Mouse (Mus musculus) hindbrain, embryonic 12.5 days (tissue): ENCODE results near the gene Gucy1b1. TPM values are rescaled to one million over a fixed set of nuclear protein-coding genes. Genes with fewer than 3 reads are reported as not detected.

Experiments
- ATAC-seq: fragments of 200-750 bp; cut with Nextera tagmentation; 2 replicates; pipeline ENCODE4 v1.8.0; 2017; ENCODE audit warnings: moderate TSS enrichment; ENCODE audit not compliant: low FRiP score
- H3K27ac ChIP-seq: fragments of 300-500 bp; sonication (generic); 2 replicates; pipeline ENCODE4 v1.5.1; 2016; ENCODE audit warnings: mild to moderate bottlenecking
- H3K27me3 ChIP-seq: fragments of 300-500 bp; sonication (generic); 2 replicates; pipeline ENCODE4 v1.6.1; 2016; ENCODE audit warnings: mild to moderate bottlenecking
- H3K36me3 ChIP-seq: fragments of 300-500 bp; sonication (generic); 2 replicates; pipeline ENCODE4 v1.6.1; 2016; ENCODE audit warnings: mild to moderate bottlenecking
- H3K4me1 ChIP-seq: fragments of 300-500 bp; sonication (generic); 2 replicates; pipeline ENCODE4 v1.6.1; 2016
- H3K4me2 ChIP-seq: fragments of 300-500 bp; sonication (generic); replicated peaks from 2 replicates; pipeline ENCODE4 v1.6.1; 2016; ENCODE audit warnings: mild to moderate bottlenecking
- H3K4me3 ChIP-seq: fragments of 300-500 bp; sonication (generic); 2 replicates; pipeline ENCODE4 v1.5.1; 2016; ENCODE audit warnings: mild to moderate bottlenecking
- H3K9ac ChIP-seq: fragments of 300-500 bp; sonication (generic); 2 replicates; pipeline ENCODE4 v1.6.1; 2016; ENCODE audit warnings: mild to moderate bottlenecking, moderate library complexity
- H3K9me3 ChIP-seq: fragments of 300-500 bp; sonication (generic); replicated peaks from 2 replicates; pipeline ENCODE4 v1.6.1; 2016; ENCODE audit warnings: mild to moderate bottlenecking
- WGBS: fragments of 180-500 bp; shearing (Covaris S2); methylation state at CpG from one replicate; pipeline ENCODE4 v1.1.7; 2016; 5-methylcytosine and 5-hydroxymethylcytosine counted together
- polyA plus RNA-seq: library from polyadenylated mRNA; unstranded; fragments of >200 nt; fragmentation: Nextera tagmentation; extraction: Ambion mirVana; gene quantifications from 2 replicates; pipeline ENCODE4 v1.2.1, GENCODE M21; 2016

Gucy1b1 gene
- polyA plus RNA-seq, 1 experiment from 2014 or later, result 16.6 TPM

DNA sequence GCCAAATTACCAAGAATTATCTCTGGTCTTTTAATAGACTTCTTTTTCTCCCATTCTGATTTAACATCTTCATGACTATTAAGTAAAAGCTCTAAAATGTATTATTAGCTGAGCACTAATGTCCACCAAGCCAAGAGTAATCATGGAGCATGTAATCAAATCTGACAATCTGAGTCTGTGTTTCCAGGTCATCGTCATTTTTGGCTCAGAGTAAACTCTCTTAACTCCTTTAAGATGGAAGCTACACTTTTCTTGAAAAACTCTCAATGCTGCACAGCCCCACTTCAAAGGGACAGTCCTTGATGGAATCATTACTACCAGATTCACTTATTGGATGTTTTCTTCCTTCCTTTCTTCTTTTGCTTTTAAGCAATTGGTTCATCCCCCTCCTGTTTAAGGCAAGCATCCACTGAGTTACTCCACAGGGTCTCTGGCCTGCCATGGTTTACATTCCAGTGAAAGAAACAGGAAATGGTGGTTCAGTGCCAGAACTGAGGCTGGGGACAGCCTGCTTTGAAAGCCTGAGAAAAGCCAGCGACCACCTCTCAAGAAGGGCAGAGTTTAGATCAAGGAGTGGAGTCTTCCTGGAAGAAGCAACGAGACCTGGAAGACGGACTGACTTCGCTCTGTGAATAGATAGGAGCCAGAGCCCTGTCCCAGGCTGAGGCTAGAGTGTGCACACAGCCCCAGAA lies 20.1 kb downstream of the Gucy1b1 start:
- no peak for ATAC-seq
- H3K4me3 ChIP-seq, result no peak overlapping the region
- H3K27me3 ChIP-seq, result no peaks in the 10 kb centered on the region
- H3K4me1 ChIP-seq, result 0 out of 2 replicates have a peak, but pooled peaks cover 1% of the 10 kb centered on the region
- H3K9ac ChIP-seq, result no peak overlapping the region
- no peak overlapping the region for H3K4me2 ChIP-seq
- no peaks in the 10 kb centered on the region for H3K9me3 ChIP-seq
- no peaks in the 10 kb centered on the region for H3K36me3 ChIP-seq
- 71% methylated on average over 5 of the region's 5 CpGs for WGBS
- H3K27ac ChIP-seq, result no peak overlapping the region

DNA sequence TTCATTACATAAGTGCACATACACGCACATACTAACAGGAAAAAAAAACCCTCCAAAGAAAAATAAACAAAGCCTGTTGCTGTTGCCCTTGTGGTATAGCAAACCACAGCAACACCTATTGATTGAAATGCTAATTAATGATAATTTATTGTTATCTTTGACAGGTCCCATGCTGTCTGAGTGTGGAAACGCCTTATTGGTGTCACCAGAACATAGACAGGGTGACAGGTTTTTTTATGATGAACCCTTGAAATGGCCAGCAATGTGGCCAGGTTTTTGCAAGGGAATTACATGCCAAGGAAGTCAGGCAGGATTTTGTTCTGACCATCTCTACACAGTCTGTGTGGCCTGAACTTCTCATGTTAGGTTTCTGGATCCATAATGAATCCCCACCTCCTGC lies 22.5 kb downstream of the Gucy1b1 start:
- Histone ChIP-seq H3K4me1 (peaks cover 9% of the 10 kb centered on the region; the same call in 1 of the 2 replicates), H3K9ac (no peak overlapping the region), H3K36me3 (no peaks in the 10 kb centered on the region), H3K4me3 (no peak overlapping the region), H3K27me3 (no peaks in the 10 kb centered on the region), H3K9me3 (no peaks in the 10 kb centered on the region), H3K4me2 (no peak overlapping the region), H3K27ac (no peak overlapping the region)
- ATAC-seq, result no peak
- 46% methylated on average over 2 of the region's 2 CpGs for WGBS

DNA sequence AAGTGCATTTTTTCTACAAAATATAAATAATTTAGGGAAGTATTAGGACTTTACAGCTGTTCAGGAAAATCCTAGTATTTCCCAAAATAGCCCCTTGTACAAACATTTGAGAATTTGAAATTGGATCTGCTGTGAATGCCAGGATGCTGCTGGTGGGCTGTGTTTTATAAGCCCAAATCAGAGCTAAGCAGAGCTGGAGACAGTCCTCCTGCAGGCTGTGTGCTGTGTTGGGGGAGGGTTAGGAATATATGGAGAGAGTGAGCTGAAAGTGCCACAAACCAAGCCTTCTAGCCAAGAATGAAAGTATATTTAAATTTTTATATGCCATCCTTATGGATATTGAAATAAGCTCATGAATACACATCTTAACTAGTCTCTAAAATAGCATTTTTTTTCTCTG lies 23.0 kb downstream of the Gucy1b1 start:
- H3K36me3 ChIP-seq, result no peaks in the 10 kb centered on the region
- no peak for ATAC-seq
- no peak overlapping the region for H3K27ac ChIP-seq
- H3K27me3 ChIP-seq, result no peaks in the 10 kb centered on the region
- H3K4me2 ChIP-seq, result no peak overlapping the region
- peaks cover 9% of the 10 kb centered on the region; the same call in 1 of the 2 replicates for H3K4me1 ChIP-seq
- no peak overlapping the region for H3K4me3 ChIP-seq
- H3K9me3 ChIP-seq, result no peaks in the 10 kb centered on the region
- no peak overlapping the region for H3K9ac ChIP-seq

DNA sequence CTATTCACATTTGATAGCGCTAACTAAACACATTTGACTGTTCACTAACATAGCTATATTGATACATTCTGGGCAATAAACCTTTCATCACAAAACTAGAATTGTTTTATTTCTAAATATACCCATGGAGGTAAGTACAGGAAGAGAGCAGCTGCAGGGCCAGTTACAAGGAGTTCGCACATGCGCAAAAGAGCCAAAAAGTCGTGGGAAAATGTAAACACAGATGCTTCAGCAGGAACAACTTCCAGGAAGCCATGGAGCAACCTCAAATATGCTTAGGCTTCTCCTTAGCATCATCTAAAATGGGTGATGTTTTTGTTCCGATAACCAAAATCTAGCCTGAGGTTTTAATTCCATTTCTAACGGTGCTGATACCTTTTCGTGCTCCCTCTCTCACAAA lies 25.8 kb downstream of the Gucy1b1 start:
- peaks cover 9% of the 10 kb centered on the region; the same call in 1 of the 2 replicates for H3K4me1 ChIP-seq
- WGBS, result 55% methylated on average over 7 of the region's 7 CpGs
- no peak overlapping the region for H3K4me2 ChIP-seq
- ATAC-seq, result no peak
- no peaks in the 10 kb centered on the region for H3K9me3 ChIP-seq
- H3K36me3 ChIP-seq, result no peaks in the 10 kb centered on the region
- 0 out of 2 replicates have a peak overlapping the region, but pooled peaks have one; percentile 1 for H3K27ac ChIP-seq
- no peaks in the 10 kb centered on the region for H3K27me3 ChIP-seq
- H3K9ac ChIP-seq, result no peak overlapping the region
- H3K4me3 ChIP-seq, result no peak overlapping the region

DNA sequence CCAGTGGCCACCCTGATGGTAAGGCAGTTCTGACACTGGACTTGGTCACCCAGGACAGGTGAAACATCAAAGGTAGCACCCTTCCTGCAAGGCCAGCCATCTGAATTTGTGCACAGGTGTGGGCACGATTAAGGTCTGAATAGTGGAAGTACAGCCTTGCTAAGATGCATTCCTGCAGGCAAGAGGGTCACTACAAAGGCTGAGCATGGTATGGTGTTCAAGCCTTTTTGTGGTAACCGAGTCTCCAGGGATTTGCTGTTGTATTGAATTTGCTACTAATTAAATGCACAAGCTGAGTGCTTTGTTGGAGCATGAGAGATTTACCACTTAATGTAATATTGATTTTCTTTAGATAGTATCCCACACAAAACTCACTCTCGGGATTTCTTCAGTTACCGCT lies 26.4 kb downstream of the Gucy1b1 start:
- H3K4me2 ChIP-seq, result no peak overlapping the region
- ATAC-seq, result 0 out of 2 replicates have a peak, but pooled peaks have one; percentile 43
- no peak overlapping the region for H3K4me3 ChIP-seq
- no peak overlapping the region for H3K9ac ChIP-seq
- H3K4me1 ChIP-seq, result peaks cover 9% of the 10 kb centered on the region; the same call in 1 of the 2 replicates
- no peaks in the 10 kb centered on the region for H3K36me3 ChIP-seq
- H3K9me3 ChIP-seq, result no peaks in the 10 kb centered on the region
- no peaks in the 10 kb centered on the region for H3K27me3 ChIP-seq
- no peak overlapping the region for H3K27ac ChIP-seq
- 65% methylated on average over 4 of the region's 4 CpGs for WGBS

DNA sequence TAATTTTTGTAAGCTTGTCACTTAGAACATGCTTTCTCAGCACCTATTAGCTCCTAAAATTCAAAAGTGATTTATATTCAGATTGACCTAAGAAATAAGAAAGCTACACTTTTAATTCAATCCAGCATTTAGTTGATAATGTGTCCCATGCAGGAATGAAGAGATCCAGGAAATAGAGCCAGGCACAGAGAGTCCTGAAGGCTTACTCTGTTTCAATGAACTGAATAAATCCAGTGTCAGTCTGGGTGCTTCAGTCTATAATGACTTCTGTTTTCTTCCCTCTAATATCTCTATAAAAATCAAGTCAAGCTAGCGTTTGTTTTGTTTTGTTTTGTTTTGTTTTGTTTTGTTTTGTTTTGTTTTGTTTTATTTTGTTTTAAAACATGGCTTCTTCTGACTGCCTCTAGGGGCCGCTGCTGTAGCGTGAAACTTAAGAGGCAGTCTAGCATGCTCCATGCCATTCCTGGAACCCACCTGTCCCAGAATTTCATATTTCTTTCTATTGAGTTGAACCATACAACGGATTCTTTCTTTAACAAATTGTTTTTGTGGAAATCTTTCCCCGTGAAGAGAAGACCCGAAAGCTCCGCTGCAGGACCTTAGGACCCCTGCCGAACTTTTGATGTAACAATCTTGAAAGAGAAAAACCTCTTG lies 27.3 kb downstream of the Gucy1b1 start:
- Histone ChIP-seq H3K4me2 (no peak overlapping the region), H3K9me3 (no peaks in the 10 kb centered on the region), H3K27ac (no peak overlapping the region), H3K9ac (no peak overlapping the region), H3K27me3 (no peaks in the 10 kb centered on the region), H3K4me3 (no peak overlapping the region), H3K4me1 (peaks cover 9% of the 10 kb centered on the region; the same call in 1 of the 2 replicates), H3K36me3 (no peaks in the 10 kb centered on the region)
- WGBS, result 31% methylated on average over 8 of the region's 8 CpGs
- peak; percentile 73 for ATAC-seq

DNA sequence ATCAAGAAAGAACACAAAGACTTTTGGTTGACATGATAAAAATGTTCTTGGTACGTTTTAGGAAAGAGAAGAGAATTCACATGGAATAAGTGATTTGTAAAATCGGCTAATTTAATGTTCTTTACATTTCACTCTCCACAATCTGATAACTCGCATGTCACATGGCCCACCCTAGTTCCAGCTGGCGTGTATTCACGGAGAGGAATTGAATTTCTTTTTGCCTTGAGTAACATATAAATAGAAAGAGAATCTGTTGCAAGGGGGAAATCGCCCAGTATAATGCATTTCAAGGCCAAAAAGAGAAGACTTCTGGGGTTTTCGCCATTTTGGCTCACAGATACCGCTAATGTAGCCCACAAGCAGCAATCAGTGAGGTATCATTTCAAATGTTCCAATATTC lies 28.4 kb downstream of the Gucy1b1 start:
- Histone ChIP-seq H3K4me2 (no peak overlapping the region), H3K9ac (no peak overlapping the region), H3K9me3 (no peaks in the 10 kb centered on the region), H3K27ac (no peak overlapping the region), H3K4me3 (no peak overlapping the region), H3K36me3 (no peaks in the 10 kb centered on the region), H3K4me1 (peaks cover 9% of the 10 kb centered on the region; the same call in 1 of the 2 replicates), H3K27me3 (no peaks in the 10 kb centered on the region)
- 88% methylated on average over 8 of the region's 8 CpGs for WGBS
- ATAC-seq, result no peak

DNA sequence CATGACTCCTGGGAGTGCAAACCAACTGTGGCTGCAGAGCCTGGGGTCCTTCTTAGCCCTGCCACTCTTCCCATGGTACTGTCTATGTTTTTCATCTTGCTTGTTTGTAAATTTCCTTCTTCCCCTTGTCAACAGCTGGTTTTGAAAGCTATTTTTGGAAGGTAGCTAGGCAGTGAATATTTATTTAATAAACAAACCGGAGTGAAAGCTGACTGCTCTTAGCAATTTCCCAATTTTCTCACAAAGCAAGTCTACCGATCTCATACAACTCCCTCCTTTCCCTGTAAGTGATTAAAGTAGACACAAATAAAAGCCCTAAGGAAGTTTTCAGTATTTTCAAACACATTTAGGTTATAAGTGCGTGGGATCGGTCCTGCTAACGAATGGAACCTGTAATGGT lies 29.6 kb downstream of the Gucy1b1 start:
- Histone ChIP-seq H3K4me3 (no peak overlapping the region), H3K9ac (no peak overlapping the region), H3K9me3 (no peaks in the 10 kb centered on the region), H3K27me3 (no peaks in the 10 kb centered on the region), H3K27ac (no peak overlapping the region), H3K4me2 (no peak overlapping the region), H3K4me1 (peaks cover 9% of the 10 kb centered on the region; the same call in 1 of the 2 replicates), H3K36me3 (no peaks in the 10 kb centered on the region)
- ATAC-seq, result no peak
- WGBS, result 90% methylated on average over 5 of the region's 5 CpGs

DNA sequence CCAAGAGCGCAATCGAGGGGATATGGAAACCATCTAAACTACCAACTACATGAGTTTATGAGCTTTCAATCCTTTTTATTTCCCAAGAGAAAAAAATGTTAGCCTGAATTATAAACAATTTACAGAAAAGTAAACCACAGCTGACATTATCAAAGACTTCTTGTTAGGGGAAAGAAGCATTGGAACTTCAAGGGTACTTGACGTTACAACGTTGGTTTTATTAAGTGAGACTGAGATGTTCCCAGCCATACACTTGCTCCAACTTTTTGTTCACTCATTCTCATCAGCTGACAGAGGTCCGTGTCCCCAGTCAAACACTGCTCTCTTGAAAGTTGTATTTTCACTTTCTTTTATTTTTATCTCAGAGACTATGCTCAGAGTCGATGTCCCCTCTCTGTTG lies 30.8 kb downstream of the Gucy1b1 start:
- Histone ChIP-seq H3K27me3 (no peaks in the 10 kb centered on the region), H3K36me3 (no peaks in the 10 kb centered on the region), H3K4me2 (no peak overlapping the region), H3K9me3 (no peaks in the 10 kb centered on the region), H3K27ac (no peak overlapping the region), H3K4me3 (no peak overlapping the region), H3K9ac (no peak overlapping the region), H3K4me1 (peaks cover 5% of the 10 kb centered on the region; the same call in 1 of the 2 replicates)
- WGBS, result 88% methylated on average over 6 of the region's 6 CpGs
- no peak for ATAC-seq

DNA sequence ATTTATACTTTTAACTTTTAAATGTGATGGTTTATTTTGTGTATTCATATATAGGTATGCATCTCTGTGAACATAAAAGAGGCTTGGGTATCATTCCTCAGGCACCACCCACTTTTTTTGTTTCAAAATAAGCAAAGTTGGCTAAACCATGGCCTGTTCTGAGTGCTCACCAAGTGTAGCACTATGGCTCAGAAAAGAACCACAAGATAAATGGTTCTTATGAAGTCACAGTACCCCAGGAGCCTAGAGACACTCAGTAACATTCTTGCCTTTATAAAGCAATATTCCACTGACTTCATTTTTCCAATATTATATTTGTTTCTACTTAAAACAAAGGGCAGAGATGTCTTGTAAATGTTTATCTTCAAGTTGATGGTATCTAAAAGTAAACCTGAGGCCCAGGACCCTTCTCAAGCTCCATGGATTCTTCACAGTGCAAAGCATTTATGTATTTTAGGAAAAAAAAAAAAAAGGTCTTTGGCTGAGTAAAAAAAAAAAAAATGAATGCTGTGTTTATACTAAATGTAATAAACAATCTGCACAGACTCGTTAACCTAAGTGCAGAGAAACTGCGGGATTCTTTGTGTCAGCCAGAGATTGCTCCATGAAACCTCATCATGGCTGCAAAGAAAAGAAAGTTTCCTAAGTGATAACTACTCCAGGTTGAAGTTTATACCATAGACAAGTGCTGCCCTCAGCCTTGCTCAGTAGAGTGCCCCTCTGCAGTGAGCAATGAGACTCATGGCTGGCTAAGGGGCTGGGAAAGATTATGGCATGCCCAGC lies 38.0 kb downstream of the Gucy1b1 start:
- Histone ChIP-seq H3K4me3 (no peak overlapping the region), H3K4me2 (no peak overlapping the region), H3K27me3 (no peaks in the 10 kb centered on the region), H3K27ac (no peak overlapping the region), H3K36me3 (no peaks in the 10 kb centered on the region), H3K9ac (no peak overlapping the region), H3K9me3 (no peaks in the 10 kb centered on the region), H3K4me1 (no peaks in the 10 kb centered on the region)
- ATAC-seq, result no peak
- WGBS, result 84% methylated on average over 2 of the region's 2 CpGs

DNA sequence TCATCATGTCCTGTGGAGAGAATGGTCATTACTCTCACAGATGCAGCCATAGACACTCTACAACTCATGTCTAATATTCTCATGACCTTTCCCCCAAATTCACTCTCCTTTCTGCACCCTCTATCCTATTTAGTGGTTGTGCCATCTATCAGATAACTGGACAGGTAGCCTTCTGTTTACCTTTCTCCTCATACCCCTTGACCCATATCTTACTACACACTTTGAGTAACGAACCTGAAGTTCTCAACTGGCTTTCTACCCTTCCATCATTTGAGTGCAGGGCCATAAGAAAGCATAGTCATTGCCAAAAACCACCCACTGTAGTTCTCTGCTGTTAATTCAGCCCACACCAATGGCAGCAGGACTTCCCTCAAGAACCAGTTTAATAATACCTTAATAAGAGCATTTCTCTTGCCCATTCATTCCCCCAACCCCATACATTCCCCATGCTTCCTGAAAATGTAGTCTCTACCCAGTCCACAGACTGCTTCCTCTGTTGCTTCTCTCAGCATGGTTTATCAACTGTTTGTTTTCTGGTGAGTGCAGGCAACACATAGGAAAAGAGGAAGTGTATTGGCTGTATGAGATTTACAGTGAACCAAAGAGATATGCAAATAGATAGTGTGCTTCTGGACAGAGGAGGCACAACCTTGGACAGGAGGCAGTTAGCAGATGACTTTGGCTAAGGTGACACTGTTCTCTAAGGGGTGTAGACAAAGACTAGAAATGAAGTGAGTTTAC lies 44.3 kb downstream of the Gucy1b1 start:
- no peaks in the 10 kb centered on the region for H3K4me1 ChIP-seq
- no peak overlapping the region for H3K4me2 ChIP-seq
- no peak overlapping the region for H3K9ac ChIP-seq
- no peaks in the 10 kb centered on the region for H3K27me3 ChIP-seq
- ATAC-seq, result no peak
- no peak overlapping the region for H3K4me3 ChIP-seq
- no peak overlapping the region for H3K27ac ChIP-seq
- 83% methylated on average over 1 of the region's 1 CpGs for WGBS
- no peaks in the 10 kb centered on the region for H3K9me3 ChIP-seq
- H3K36me3 ChIP-seq, result no peaks in the 10 kb centered on the region

DNA sequence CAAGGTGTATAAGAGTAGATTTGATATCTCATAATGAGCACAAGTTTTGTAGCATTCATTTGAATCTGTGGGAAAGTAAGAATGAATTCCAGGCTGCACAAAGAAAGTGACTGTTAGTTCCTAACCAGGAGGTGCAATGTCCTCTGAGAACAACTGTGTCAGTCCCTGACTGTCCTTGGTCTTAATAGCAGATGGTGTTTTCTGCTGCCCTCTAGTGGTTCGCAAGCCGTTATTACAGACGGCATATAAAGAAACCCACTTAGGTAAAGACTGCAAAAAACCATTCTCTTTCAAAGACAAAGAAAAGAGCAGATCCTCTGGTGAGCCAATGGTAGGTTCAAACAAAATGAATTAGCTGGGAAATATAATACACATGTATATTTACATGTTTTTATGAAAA lies 45.3 kb downstream of the Gucy1b1 start:
- Histone ChIP-seq H3K4me1 (no peaks in the 10 kb centered on the region), H3K9me3 (no peaks in the 10 kb centered on the region), H3K27ac (no peak overlapping the region), H3K9ac (no peak overlapping the region), H3K36me3 (no peaks in the 10 kb centered on the region), H3K4me3 (no peak overlapping the region), H3K4me2 (no peak overlapping the region), H3K27me3 (no peaks in the 10 kb centered on the region)
- 2% methylated on average over 3 of the region's 3 CpGs for whole genome bisulfite sequencing
- ATAC-seq, result peak; percentile 38; the same call in 1 of the 2 replicates
